Mouse (Mus musculus) kidney, adult 2 months (tissue): ENCODE measurements at regions not wholly inside any gene's neighbourhood (a gene's known extent, or its start where the extent isn't known, plus 50 kb on each side); places are given as distances from the start of the nearest gene placed in this dataset.

ENCODE experiments used
- CTCF ChIP-seq: fragments of 200-500 bp; conservative IDR thresholded peaks from 2 replicates; pipeline ENCODE4 v1.5.1; 2011; ENCODE audit warnings: low read depth, mild to moderate bottlenecking, control low read depth, low read length, moderate library complexity, mixed read lengths; ENCODE audit not compliant: insufficient read depth, insufficient read length
- POLR2A ChIP-seq: fragments of 200-500 bp; IDR thresholded peaks from one replicate; pipeline ENCODE4 v1.6.1; 2011; ENCODE audit warnings: low read depth, low read length, control low read depth

GRCm38 (mm10) chr13:83143316-83143715 is 360.5 kb upstream of the Mef2c start:
- TF ChIP-seq CTCF (no peak), POLR2A (no peak)
